Mouse (Mus musculus): Measurements from ENCODE around the gene Eif2s2. TPM values are rescaled to one million over a fixed set of nuclear protein-coding genes. Genes with fewer than 3 reads are reported as not detected.
A peak's percentile ranks its signal among the peaks of the same experiment; 100 is the strongest.
"Not testable (repeated sequence)": the region's sequence is repeated elsewhere in the genome, so short reads cannot be mapped to it uniquely, and the experiment has no call there.

Gene Eif2s2
- 10 to 100 TPM; 53.5 to 55.3 TPM for total RNA-seq (2021)

DNA sequence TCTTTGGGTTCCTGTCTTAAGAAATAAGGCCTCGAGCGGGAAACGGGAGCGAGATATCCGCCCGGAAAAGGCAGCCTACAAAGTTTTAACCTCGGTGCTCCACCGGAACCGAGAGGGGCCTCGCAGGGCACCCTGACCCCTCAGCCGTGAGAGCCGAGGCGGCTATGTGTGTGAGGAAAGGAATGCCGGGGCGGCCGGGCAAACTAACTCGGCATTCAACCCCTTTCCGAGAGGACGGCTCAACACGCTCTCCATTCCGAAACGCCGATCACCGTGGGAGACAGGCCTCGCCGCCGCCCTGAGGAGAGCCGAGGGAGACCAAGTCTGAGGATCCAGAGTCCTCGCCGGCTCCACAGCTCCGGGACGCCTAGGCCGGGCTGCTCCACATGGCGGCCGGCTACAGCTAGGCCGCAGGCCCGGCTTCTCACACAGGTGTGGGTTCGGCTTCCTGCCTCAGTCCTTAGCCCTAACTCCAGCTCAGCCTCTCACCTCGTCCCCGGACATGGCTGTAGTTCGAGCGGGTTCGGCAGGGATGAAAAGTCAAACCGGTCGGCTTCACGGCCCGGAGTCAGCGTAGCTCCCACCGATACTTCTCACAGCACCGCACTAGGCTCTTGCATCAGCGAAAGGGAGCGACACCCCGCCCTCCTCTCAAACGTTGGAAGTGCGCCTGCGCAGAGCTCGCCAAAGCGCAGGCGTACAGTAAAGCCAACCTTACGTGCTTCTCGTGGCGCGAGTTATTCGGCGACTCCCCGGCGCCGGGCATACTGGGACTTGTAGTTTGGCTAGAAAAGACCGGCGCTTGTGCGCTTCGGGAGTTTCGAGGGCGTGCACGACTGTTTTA, at the start of gene Eif2s2:
TSS of gene Eif2s2 (minus strand) at position 735 of the 844 bp plus-strand sequence.
- peak; percentile 94 to 96 for DNase-seq

DNA sequence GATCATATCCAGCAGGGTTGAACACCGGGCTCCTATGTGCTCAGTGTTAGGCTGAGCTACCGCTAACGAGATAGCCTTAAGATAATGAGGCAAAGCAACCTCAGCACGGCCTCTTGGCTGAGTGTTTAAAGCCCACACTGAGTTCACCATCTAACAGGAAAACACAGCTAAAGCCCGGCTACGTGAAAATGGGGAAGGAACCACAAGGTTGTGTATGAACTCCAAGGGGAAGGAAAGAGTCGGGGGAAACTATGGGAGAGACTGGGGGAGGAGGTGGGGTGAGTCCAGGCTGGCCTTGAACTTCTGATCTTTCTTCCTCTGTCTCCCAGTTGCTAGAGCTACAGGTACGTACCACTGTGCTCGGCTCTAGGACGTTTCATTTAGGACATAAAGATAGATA, 49.2 kb upstream of the Eif2s2 start:
- no peak for DNase-seq

DNA sequence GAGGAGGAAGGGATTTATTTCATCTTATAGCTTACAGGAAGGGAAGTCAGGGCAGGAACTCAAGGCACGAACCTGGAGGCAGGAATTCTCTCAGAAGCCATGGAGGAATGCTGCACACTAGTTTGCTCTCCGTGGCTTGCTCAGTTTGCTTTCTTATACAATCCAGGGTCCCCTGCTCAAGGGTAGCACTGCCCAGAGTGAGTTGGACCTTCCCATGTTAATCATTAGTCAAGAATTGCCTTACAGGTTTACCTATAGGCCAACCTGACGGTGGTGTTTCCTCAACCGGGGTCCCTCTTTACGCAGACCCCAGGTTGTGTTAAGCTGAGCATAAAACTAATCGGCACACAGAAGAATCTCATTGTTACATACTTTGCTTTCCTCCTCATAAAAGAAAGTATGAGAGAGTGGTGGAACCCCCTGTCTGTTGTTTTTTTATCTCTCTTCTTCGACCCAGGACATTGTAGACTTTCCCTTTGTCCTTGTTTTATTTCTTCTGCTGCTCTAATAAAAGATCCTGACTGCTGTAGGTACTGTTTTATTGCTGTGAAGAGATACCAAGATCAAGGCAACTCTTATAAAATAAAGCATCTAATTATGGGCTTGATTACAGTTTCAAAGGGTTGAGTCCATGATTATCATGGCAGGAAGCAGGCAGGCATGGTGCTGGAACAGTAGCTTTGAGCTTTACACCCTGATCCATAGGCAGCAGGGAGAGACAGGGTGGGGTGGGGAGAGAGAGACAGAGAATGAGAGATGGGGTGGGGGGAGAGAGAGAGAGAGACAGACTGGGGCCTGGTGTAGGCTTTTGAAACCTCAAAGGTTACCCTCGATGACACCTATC, 45.0 kb upstream of the Eif2s2 start:
- no peak for DNase-seq

DNA sequence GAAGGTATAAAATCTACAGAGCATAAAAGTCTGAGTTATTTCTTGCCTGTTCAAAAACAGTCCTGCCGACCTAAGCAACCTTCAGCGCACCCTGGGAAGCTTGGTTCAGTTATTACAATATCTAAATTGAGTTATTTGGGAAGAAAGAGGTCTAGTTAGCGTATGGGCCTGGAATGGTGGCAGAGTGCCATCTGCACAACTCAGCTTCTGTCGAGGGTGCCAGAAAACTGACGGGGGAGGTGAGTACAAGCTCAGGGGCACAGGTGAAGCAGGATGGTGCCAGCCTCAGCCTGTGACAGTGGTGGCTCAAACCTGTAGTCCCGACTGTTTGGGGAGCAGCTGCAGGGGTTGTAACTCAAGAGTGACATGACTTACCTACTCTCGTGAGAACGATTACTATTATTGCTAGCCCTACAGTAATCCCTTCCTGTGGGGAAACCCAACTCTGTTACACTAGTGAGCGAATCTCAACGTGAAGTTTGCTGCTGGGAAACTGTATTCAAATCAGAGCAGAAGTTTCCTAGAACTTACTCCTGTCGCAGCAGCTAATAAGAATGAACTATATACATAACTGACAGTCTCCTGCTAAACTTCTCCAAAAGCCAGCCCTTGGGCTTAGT, 43.9 kb upstream of the Eif2s2 start:
- no peak for DNase-seq

GRCm38 (mm10) chr2:154936106-154936505, 43.4 kb upstream of the Eif2s2 start:
- DNase-seq: no peak

GRCm38 (mm10) chr2:154933884-154934283, 41.1 kb upstream of the Eif2s2 start:
- no peak for DNase-seq

DNA sequence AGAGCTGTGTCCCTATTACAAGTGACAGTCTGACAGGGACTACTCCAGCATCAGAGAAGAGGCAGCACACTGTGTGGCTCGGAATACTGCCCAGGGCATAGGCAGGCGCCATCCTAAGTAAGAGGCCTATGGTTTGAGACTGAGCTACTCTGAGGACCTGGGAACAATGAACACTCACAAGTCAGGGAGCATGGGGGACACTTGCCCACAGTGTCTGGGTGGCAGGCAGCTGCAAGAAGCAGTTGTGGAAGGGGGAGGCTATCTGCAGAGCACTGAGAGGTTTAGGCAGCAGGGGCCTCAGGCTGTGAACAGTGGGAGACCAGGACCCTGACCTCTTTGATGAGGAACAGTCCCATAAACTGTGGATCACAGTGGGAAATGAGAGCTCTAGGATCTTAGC, 35.6 kb upstream of the Eif2s2 start:
- DNase-seq: no peak

GRCm38 (mm10) chr2:154926843-154927242, 34.1 kb upstream of the Eif2s2 start:
- no peak for DNase-seq

DNA sequence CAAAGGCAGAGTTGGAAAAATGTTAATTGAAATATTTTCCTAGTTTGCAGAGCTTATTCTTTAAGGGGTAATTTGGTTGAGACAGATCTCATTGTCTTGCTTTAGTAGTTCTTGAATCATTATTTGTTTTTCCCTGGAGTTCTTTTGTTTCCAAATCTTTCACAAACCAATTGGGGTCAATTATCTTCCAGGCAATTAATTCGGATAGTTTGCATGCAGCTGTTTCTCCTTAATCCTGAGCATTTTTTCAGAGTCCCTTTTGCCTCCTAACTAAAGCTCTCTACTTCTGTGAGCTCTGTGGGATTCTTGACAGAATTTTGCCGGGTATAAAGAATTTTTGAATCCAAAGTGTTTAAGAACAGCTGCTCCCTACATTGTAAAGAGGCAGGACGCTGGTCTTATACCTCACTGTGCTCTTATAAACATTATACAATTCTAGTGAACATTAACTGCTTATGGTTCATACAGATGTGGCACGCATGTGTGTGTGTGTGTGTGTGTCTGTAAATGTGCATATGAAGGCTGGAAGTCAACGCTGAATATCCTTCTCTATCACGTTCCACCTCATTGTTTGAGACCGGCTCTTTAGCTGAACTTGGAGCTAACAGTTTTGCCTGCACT, 32.8 kb upstream of the Eif2s2 start:
- no peak for DNase-seq

GRCm38 (mm10) chr2:154922134-154922533, 29.4 kb upstream of the Eif2s2 start:
- DNase-seq: not testable (repeated sequence)

DNA sequence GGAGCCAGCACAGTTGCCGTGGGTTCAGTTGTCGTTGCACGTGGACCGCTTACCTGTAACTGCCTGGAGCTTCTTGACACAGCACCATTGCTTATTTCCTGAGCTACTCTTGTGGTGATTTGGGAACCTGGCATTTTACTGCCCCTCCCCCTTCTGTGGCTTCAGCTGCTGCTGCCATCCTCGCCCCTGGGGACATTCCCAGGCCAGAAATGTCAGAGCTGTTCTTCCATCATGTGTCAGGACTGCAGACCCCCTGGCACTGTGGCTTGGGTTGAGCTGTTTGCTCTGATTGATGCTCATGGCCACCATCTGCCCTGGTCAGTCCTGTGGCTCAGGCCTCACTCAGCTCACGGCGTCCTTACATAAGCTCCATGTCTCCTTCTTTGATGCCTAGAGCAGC, 28.2 kb upstream of the Eif2s2 start:
- DNase-seq: no peak

- DNase-seq: no peak
Observed at GRCm38 (mm10) chr2:154917866-154918641, 25.3 kb upstream of the Eif2s2 start.

DNA sequence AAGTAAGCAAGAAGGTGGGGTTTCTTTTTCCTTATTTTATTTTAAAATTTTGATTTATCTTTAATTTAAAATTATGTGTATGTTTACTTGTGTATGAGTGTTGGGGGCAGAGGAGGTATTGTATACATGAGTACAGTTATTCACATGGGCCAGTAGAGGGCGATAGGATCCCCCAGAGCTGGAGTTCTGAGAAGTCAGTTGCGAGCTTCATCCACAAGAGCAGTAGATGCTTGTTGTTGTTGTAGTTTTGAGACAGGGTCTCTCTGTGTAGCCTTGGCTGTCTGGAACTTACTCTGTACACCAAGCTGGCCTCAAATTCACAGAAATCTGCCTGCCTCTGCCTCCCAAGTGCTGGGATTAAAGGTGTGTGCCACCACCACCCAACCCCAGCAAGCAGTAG, 23.8 kb upstream of the Eif2s2 start:
- DNase-seq: no peak

DNA sequence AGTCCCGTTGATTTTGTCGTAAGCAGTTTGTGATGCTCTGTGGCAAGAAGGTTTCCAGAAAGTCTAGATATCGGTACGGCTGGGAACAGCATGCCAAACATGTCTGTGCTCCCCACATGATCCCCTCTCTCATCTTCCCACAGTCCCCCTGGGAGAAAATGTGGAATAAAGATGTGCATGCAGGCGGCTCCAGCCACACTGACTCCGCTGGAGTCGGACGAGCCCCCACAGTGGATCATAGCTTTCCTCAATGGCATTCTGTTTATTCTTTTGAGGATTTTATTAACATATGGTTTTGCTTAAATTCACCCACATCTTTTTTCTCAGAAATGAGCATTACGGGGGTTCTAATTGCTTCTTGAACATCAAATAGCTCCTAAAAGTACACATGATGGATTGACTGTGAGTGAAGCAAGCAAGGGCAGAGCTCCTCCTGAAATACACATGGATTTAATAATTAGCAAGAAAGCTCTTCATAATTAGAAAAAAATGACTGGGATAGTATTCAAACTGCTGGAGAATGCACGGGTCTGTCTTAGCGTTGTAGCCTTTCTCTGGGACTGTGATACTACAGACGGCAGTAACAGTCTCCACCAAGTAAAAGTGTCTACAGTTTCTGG, 23.3 kb upstream of the Eif2s2 start:
- no peak for DNase-seq

GRCm38 (mm10) chr2:154909789-154910188, 17.1 kb upstream of the Eif2s2 start:
- DNase-seq: no peak

DNA sequence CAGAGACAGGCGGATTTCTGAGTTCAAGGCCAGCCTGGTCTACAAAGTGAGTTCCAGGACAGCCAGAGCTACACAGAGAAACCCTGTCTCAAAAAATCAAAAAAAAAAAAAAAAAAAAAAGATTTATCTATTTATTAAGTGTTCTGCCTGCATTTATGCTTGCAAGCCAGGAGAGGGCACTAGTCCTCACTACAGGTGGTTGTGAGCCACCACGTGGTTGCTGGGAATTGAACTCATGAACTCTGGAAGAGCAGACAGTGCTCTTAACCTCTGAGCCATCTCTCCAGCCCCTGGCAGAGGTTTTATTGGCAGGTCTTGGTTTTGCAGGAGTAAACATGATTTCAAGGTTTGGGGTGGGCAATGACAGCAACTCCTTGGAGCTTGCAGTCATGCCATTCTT, 15.5 kb upstream of the Eif2s2 start:
- DNase-seq: not testable (repeated sequence)

GRCm38 (mm10) chr2:154905796-154906195, 13.1 kb upstream of the Eif2s2 start:
- no peak for DNase-seq

DNA sequence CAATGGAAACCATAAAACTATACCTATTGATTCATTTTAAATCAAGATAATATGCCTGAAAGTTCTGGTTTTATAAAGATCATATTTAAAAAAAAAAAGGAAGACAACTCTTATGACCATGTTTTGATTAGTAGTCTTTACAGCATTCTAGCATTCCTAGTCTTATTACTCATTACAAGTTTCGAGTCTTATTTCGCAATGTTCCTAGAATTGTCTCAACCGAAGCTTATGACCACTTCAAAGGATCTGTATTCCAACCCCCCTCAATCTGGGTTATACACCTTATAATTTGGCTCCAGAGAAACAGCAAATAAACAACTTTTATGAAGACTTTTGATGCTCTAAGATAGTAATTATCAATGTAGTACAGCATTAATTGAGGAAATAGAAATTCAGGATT, 9.4 kb upstream of the Eif2s2 start:
- DNase-seq: no peak

DNA sequence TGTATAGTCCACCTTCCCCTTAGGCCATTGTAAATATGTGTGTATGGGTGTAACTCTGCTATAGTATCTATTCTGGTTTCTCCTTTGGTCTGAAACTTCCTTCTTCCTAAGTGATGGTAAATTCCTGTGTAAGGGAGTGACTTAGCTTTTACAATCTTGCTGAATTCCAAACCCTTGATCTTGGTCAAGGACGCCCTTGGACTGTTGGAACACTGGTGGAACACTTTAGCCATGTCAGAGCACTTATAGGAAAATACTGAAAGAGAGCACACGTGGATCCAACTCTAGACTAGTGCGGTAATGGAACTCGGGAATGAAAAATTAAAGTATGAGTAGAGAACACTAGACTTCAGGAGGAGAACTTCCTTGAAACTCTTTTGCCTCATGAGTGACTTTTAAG, 6.7 kb upstream of the Eif2s2 start:
- DNase-seq: not testable (repeated sequence)

DNA sequence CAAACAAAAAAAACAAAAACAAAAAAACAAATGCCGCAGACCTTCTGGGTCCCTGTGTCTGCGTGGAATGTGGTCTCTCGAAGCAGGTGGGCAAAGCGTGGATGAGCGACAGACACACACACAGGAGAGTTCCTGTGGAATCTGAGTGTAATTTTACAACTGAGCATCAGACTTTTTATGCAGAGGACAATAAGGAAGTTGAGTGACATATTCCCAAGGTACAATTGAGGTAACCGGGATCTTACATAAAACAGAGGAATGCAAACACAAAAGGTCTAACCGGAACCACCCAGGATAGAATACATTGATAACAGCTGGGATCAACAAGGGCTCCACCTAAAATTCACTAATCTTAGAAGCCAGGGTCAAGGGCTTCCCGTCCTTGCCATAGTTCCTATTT, 6.3 kb upstream of the Eif2s2 start:
- DNase-seq: not testable (repeated sequence)

DNA sequence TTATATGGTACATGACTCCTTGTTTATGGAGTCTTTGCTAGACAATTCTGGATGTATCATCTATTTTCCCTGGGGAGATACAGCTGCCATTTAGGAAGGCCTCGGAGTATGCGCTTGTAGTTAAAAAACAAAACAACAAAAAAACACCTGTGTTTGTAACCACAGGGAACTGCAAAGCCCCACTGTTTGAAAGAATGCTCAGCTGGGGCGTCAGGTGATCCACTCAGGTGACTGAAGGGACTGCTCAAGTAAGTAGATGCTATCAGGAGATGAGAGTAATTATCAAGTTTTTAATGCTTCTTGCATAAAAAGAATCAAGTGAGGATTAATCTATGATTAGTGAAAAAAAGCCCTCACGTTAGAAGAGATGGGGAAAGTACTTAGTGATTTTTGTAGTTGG, 813 bp upstream of the Eif2s2 start:
- no peak for DNase-seq

- no peak for DNase-seq
Observed at GRCm38 (mm10) chr2:154893045-154893385, 280 bp upstream of the Eif2s2 start.

Measured in layer of hippocampus, postnatal 36 days (tissue).